Mouse (Mus musculus): ENCODE measurements at regions not wholly inside any gene's neighbourhood (a gene's known extent, or its start where the extent isn't known, plus 50 kb on each side); places are given as distances from the start of the nearest gene placed in this dataset.

GRCm38 (mm10) chr14:99520343-99520742 is 221.9 kb downstream of the Klf5 start:
- no peak for DNase-seq (ENCODE audit: low spot score in 2 of 2)

- peak in 1 of 2 experiments; percentile 12 for DNase-seq (ENCODE audit: low spot score in 2 of 2)
Measured at GRCm38 (mm10) chr14:99521954-99522523, 223.5 kb downstream of the Klf5 start.

- DNase-seq (ENCODE audit: low spot score in 2 of 2) = no peak
Measured at GRCm38 (mm10) chr14:99535781-99536180, 237.3 kb downstream of the Klf5 start.

- no peak for DNase-seq (ENCODE audit: low spot score in 2 of 2)
Measured at GRCm38 (mm10) chr14:99537286-99537685, 238.8 kb downstream of the Klf5 start.

GRCm38 (mm10) chr14:99541716-99542115 is 243.2 kb downstream of the Klf5 start:
- DNase-seq (ENCODE audit: low spot score in 2 of 2) = no peak

- DNase-seq (ENCODE audit: low spot score in 2 of 2) = no peak
Measured at GRCm38 (mm10) chr14:99547931-99548330, 249.4 kb downstream of the Klf5 start.

GRCm38 (mm10) chr14:99548363-99549248 is 250.1 kb downstream of the Klf5 start:
- no peak for DNase-seq (ENCODE audit: low spot score in 2 of 2)

GRCm38 (mm10) chr14:99564024-99564423 is 265.5 kb downstream of the Klf5 start:
- no peak for DNase-seq (ENCODE audit: low spot score in 2 of 2)

- no peak for DNase-seq (ENCODE audit: low spot score in 2 of 2)
Measured at GRCm38 (mm10) chr14:99574146-99574545, 275.7 kb downstream of the Klf5 start.

GRCm38 (mm10) chr14:99578665-99579064 is 280.2 kb downstream of the Klf5 start:
- DNase-seq (ENCODE audit: low spot score in 2 of 2) = peak in 1 of 2 experiments; percentile 28

- peak in 1 of 2 experiments; percentile 20 for DNase-seq (ENCODE audit: low spot score in 2 of 2)
Measured at GRCm38 (mm10) chr14:99579271-99579759, 280.8 kb downstream of the Klf5 start.

GRCm38 (mm10) chr14:99579765-99580266 is 281.3 kb downstream of the Klf5 start:
- DNase-seq (ENCODE audit: low spot score in 2 of 2) = no peak

GRCm38 (mm10) chr14:99584144-99584543 is 285.7 kb downstream of the Klf5 start:
- no peak for DNase-seq (ENCODE audit: low spot score in 2 of 2)

- no peak for DNase-seq (ENCODE audit: low spot score in 2 of 2)
Measured at GRCm38 (mm10) chr14:99586029-99586428, 287.5 kb downstream of the Klf5 start.

- no peak for DNase-seq (ENCODE audit: low spot score in 2 of 2)
Measured at GRCm38 (mm10) chr14:99590854-99591470, 292.5 kb downstream of the Klf5 start.

- no peak for DNase-seq (ENCODE audit: low spot score in 2 of 2)
Measured at GRCm38 (mm10) chr14:99592922-99593321, 294.4 kb downstream of the Klf5 start.

- no peak for DNase-seq (ENCODE audit: low spot score in 2 of 2)
Measured at GRCm38 (mm10) chr14:99593864-99594263, 295.4 kb downstream of the Klf5 start.

GRCm38 (mm10) chr14:99601900-99602299 is 303.4 kb downstream of the Klf5 start:
- no peak for DNase-seq (ENCODE audit: low spot score in 2 of 2)

GRCm38 (mm10) chr14:99603257-99603656 is 304.8 kb downstream of the Klf5 start:
- DNase-seq (ENCODE audit: low spot score in 2 of 2) = no peak

- DNase-seq (ENCODE audit: low spot score in 2 of 2) = no peak
Measured at GRCm38 (mm10) chr14:99605351-99606100, 307.0 kb downstream of the Klf5 start.

- no peak for DNase-seq (ENCODE audit: low spot score in 2 of 2)
Measured at GRCm38 (mm10) chr14:99609003-99609402, 310.5 kb downstream of the Klf5 start.

GRCm38 (mm10) chr14:99611435-99611834 is 312.9 kb downstream of the Klf5 start:
- DNase-seq (ENCODE audit: low spot score in 2 of 2) = no peak

Measured in left cerebral cortex, adult 9 months (tissue).